Mouse (Mus musculus) left cerebral cortex, adult 2 months (tissue): Measurements from ENCODE around the gene Amotl1. TPM values are rescaled to one million over a fixed set of nuclear protein-coding genes. Genes with fewer than 3 reads are reported as not detected.

ENCODE experiments used
- DNase-seq, 2 experiments: peaks; one replicate each; pipeline ENCODE4 v3.0.0; 2021 to 2022; ENCODE audit warnings: low spot score in 2 of 2, mixed read lengths in 1 of 2; ENCODE audit errors: extremely low spot score in 1 of 2
- H3K27ac ChIP-seq: fragments of 200-600 bp; 2 replicates; pipeline ENCODE4 v1.8.1; 2022
- H3K4me3 ChIP-seq: fragments of 200-600 bp; 2 replicates; pipeline ENCODE4 v1.8.1; 2022
- CTCF ChIP-seq: fragments of 200-600 bp; IDR thresholded peaks from 2 replicates; pipeline ENCODE4 v1.8.1; 2022; ENCODE audit warnings: antibody characterized with exemption, mild to moderate bottlenecking, moderate library complexity
- intact Hi-C: fragments of 180-260 bp; cut with DNase I; formaldehyde crosslinking; loops from one replicate; pipeline ENCODE4 v1.15.1; 2025
- total RNA-seq, 2 experiments: library from RNA; stranded (reverse); gene quantifications; 2 replicates each; pipeline ENCODE4 v1.2.3; 2021

The Amotl1 gene
- total RNA-seq, 2 experiments from 2014 or later, result 17.6 to 18.8 TPM

- DNase-seq, result no peak
- no peak for TF ChIP-seq CTCF
- intact Hi-C loops, result loop anchor here (5.0 kb wide), 1 partner anchor 62 kb away; no protein-coding TSS in a partner anchor
- Histone ChIP-seq H3K27ac (no peak overlapping the region), H3K4me3 (no peak overlapping the region)
These were observed 9.3 kb downstream of the Amotl1 start for GRCm38 (mm10) chr9:14635551-14635950.

GRCm38 (mm10) chr9:14634155-14634554 is 10.7 kb downstream of the Amotl1 start:
- Histone ChIP-seq H3K4me3 (peak overlapping the region; percentile 1; the same call in 1 of the 2 replicates), H3K27ac (no peak overlapping the region)
- no peak for TF ChIP-seq CTCF
- intact Hi-C loops, result no loop called here
- DNase-seq, result peak; percentile 39 to 51

- Histone ChIP-seq H3K27ac (no peak overlapping the region), H3K4me3 (no peak overlapping the region)
- TF ChIP-seq CTCF, result no peak
- intact Hi-C loops, result no loop called here
- DNase-seq, result no peak
These were observed 12.3 kb downstream of the Amotl1 start for GRCm38 (mm10) chr9:14632365-14633163.

- Histone ChIP-seq H3K27ac (no peak overlapping the region), H3K4me3 (no peak overlapping the region)
- intact Hi-C loops, result no loop called here
- no peak for DNase-seq
- TF ChIP-seq CTCF, result no peak
These were observed 13.1 kb downstream of the Amotl1 start for GRCm38 (mm10) chr9:14631729-14632128.

GRCm38 (mm10) chr9:14627525-14627924 is 17.3 kb downstream of the Amotl1 start:
- Histone ChIP-seq H3K4me3 (no peak overlapping the region), H3K27ac (no peak overlapping the region)
- no peak for DNase-seq
- intact Hi-C loops, result no loop called here
- TF ChIP-seq CTCF, result no peak

GRCm38 (mm10) chr9:14625961-14626360 is 18.9 kb downstream of the Amotl1 start:
- intact Hi-C loops, result no loop called here
- no peak for DNase-seq
- no peak overlapping the region for H3K27ac ChIP-seq
- H3K4me3 ChIP-seq, result no peak overlapping the region
- no peak for TF ChIP-seq CTCF

- no peak overlapping the region for H3K4me3 ChIP-seq
- intact Hi-C loops, result no loop called here
- no peak overlapping the region for H3K27ac ChIP-seq
- TF ChIP-seq CTCF, result no peak
- DNase-seq, result no peak
These were observed 19.8 kb downstream of the Amotl1 start for GRCm38 (mm10) chr9:14625024-14625423.

GRCm38 (mm10) chr9:14623928-14624327 is 20.9 kb downstream of the Amotl1 start:
- intact Hi-C loops, result no loop called here
- no peak overlapping the region for H3K27ac ChIP-seq
- no peak overlapping the region for H3K4me3 ChIP-seq
- TF ChIP-seq CTCF, result no peak
- DNase-seq, result no peak

GRCm38 (mm10) chr9:14623250-14623649 is 21.6 kb downstream of the Amotl1 start:
- H3K27ac ChIP-seq, result no peak overlapping the region
- no peak overlapping the region for H3K4me3 ChIP-seq
- TF ChIP-seq CTCF, result no peak
- intact Hi-C loops, result no loop called here
- DNase-seq, result no peak

GRCm38 (mm10) chr9:14622848-14623247 is 22.0 kb downstream of the Amotl1 start:
- intact Hi-C loops, result no loop called here
- Histone ChIP-seq H3K27ac (no peak overlapping the region), H3K4me3 (no peak overlapping the region)
- no peak for TF ChIP-seq CTCF
- DNase-seq, result no peak

GRCm38 (mm10) chr9:14620107-14620506 is 24.7 kb downstream of the Amotl1 start:
- intact Hi-C loops, result no loop called here
- no peak overlapping the region for H3K4me3 ChIP-seq
- no peak for TF ChIP-seq CTCF
- DNase-seq, result no peak
- H3K27ac ChIP-seq, result no peak overlapping the region

GRCm38 (mm10) chr9:14614931-14615880 is 29.6 kb downstream of the Amotl1 start:
- Histone ChIP-seq H3K27ac (peak overlapping the region; percentile 88), H3K4me3 (peak overlapping the region; percentile 63)
- peak; percentile 37 for DNase-seq
- no peak for TF ChIP-seq CTCF
- intact Hi-C loops, result no loop called here
